Mouse (Mus musculus) kidney, adult 2 months (tissue): ENCODE measurements around the gene Hemgn. TPM values are rescaled to one million over a fixed set of nuclear protein-coding genes. Genes with fewer than 3 reads are reported as not detected.

Source experiments
- DNase-seq: peaks from one replicate; pipeline ENCODE4 v3.0.0; 2021
- H3K27ac ChIP-seq: fragments of 200-500 bp; 2 replicates; pipeline ENCODE4 v1.5.1; 2012; ENCODE audit warnings: low read depth, low read length, control low read depth, inconsistent platforms; ENCODE audit not compliant: insufficient read depth
- H3K27me3 ChIP-seq: fragments of 200-500 bp; replicated peaks from 2 replicates; pipeline ENCODE4 v1.6.1; 2012; ENCODE audit warnings: mild to moderate bottlenecking, moderate library complexity, low read length, inconsistent platforms; ENCODE audit not compliant: control insufficient read depth, insufficient read depth
- H3K36me3 ChIP-seq: fragments of 200-500 bp; 2 replicates; pipeline ENCODE4 v1.6.1; 2012; ENCODE audit warnings: mild to moderate bottlenecking, moderate library complexity, low read length, inconsistent platforms; ENCODE audit not compliant: control insufficient read depth, insufficient read depth
- H3K4me1 ChIP-seq: fragments of 200-500 bp; 2 replicates; pipeline ENCODE4 v1.6.1; 2011; ENCODE audit warnings: low read length; ENCODE audit not compliant: control insufficient read depth, insufficient read depth
- H3K4me3 ChIP-seq: fragments of 200-500 bp; 2 replicates; pipeline ENCODE4 v1.5.1; 2011; ENCODE audit warnings: mild to moderate bottlenecking, low read depth, low read length, control low read depth; ENCODE audit not compliant: insufficient read depth
- CTCF ChIP-seq: fragments of 200-500 bp; conservative IDR thresholded peaks from 2 replicates; pipeline ENCODE4 v1.5.1; 2011; ENCODE audit warnings: low read depth, mild to moderate bottlenecking, control low read depth, low read length, moderate library complexity, mixed read lengths; ENCODE audit not compliant: insufficient read depth, insufficient read length
- POLR2A ChIP-seq: fragments of 200-500 bp; IDR thresholded peaks from one replicate; pipeline ENCODE4 v1.6.1; 2011; ENCODE audit warnings: low read depth, low read length, control low read depth
- WGBS: fragments of 180-500 bp; shearing (Covaris S2); methylation state at CpG from one replicate; pipeline ENCODE4 v1.1.7; 2018; 5-methylcytosine and 5-hydroxymethylcytosine counted together
- polyA plus RNA-seq: library from polyadenylated mRNA; depleted of rRNA; stranded (reverse); fragments of >200 nt; gene quantifications from 2 replicates; pipeline ENCODE4 v1.2.3, GENCODE M21; 2012

Hemgn gene
- polyA plus RNA-seq, 1 experiment, result 0.03 TPM

GRCm38 (mm10) chr4:46411489-46411888, 1.8 kb downstream of the Hemgn start:
- Histone ChIP-seq H3K36me3 (no peaks in the 10 kb centered on the region), H3K27ac (no peak overlapping the region), H3K27me3 (no peaks in the 10 kb centered on the region), H3K4me3 (no peak overlapping the region), H3K4me1 (no peaks in the 10 kb centered on the region)
- DNase-seq, result peak; percentile 13
- TF ChIP-seq POLR2A (no peak), CTCF (no peak)
- WGBS, result 73% methylated on average over 6 of the region's 6 CpGs

- DNase-seq, result no peak
- Histone ChIP-seq H3K4me3 (no peak overlapping the region), H3K27ac (no peak overlapping the region), H3K4me1 (no peaks in the 10 kb centered on the region), H3K36me3 (no peaks in the 10 kb centered on the region), H3K27me3 (no peaks in the 10 kb centered on the region)
- WGBS, result 94% methylated on average over 5 of the region's 5 CpGs
- no peak for TF ChIP-seq POLR2A
- no peak for TF ChIP-seq CTCF
Observed at GRCm38 (mm10) chr4:46410677-46411076, 2.6 kb downstream of the Hemgn start.

DNA sequence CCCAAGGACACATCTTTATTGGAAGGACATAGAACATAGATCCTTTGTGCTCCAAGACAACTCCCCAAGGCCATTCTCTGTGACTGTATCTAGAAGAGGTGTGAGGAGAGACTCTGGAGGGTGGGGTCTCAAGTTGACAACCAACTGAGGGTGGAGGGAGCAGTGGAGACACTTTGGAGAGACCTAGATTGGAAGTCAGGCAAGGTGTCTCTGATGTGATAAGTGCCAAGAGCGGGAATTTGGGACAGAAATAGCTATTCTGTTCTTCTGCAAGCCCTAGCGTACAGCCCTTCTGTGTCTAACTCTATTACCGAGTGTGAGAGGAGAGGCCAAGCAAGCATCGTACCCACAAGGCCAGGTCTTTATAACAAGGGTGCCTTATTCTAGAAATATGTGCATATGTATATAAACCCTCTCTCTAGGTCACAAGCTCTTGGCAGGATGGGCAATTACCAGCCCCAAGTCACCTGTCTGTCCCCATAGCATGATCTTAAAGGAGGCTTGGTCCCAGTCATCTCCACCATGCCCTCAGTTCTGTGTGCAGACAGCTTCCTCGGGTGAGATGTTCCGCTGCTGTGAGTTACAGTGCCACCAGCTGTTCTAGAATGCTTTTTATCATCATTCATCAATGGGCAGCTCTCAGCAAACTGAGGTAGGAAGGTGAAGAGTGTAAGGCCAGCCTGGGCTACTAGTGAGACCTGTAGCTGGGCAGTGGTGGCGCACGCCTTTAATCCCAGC, 6.2 kb downstream of the Hemgn start:
- Histone ChIP-seq H3K36me3 (no peaks in the 10 kb centered on the region), H3K27ac (no peak overlapping the region), H3K4me1 (no peaks in the 10 kb centered on the region), H3K27me3 (no peaks in the 10 kb centered on the region), H3K4me3 (no peak overlapping the region)
- WGBS, result 92% methylated on average over 8 of the region's 8 CpGs
- TF ChIP-seq POLR2A (no peak), CTCF (no peak)
- DNase-seq, result no peak

GRCm38 (mm10) chr4:46404042-46404795, 9.1 kb downstream of the Hemgn start:
- DNase-seq, result no peak
- TF ChIP-seq POLR2A (no peak), CTCF (no peak)
- H3K36me3 ChIP-seq, result no peaks in the 10 kb centered on the region
- no peak overlapping the region for H3K27ac ChIP-seq
- no peak overlapping the region for H3K4me3 ChIP-seq
- H3K27me3 ChIP-seq, result no peaks in the 10 kb centered on the region
- 74% methylated on average over 6 of the region's 6 CpGs for WGBS
- H3K4me1 ChIP-seq, result no peaks in the 10 kb centered on the region

- Histone ChIP-seq H3K4me1 (no peaks in the 10 kb centered on the region), H3K4me3 (no peak overlapping the region), H3K36me3 (no peaks in the 10 kb centered on the region), H3K27me3 (no peaks in the 10 kb centered on the region), H3K27ac (no peak overlapping the region)
- no peak for DNase-seq
- WGBS, result 84% methylated on average over 4 of the region's 4 CpGs
- TF ChIP-seq POLR2A (no peak), CTCF (no peak)
Observed at GRCm38 (mm10) chr4:46398839-46399238, 14.5 kb downstream of the Hemgn start.

GRCm38 (mm10) chr4:46395736-46396135, 17.6 kb downstream of the Hemgn start:
- no peak for DNase-seq
- Histone ChIP-seq H3K27me3 (no peaks in the 10 kb centered on the region), H3K27ac (no peak overlapping the region), H3K36me3 (no peaks in the 10 kb centered on the region), H3K4me3 (no peak overlapping the region), H3K4me1 (no peaks in the 10 kb centered on the region)
- no peak for TF ChIP-seq POLR2A
- 32% methylated on average over 5 of the region's 5 CpGs for WGBS

GRCm38 (mm10) chr4:46394388-46394787, 18.9 kb downstream of the Hemgn start:
- no peak overlapping the region for H3K4me3 ChIP-seq
- no peaks in the 10 kb centered on the region for H3K4me1 ChIP-seq
- WGBS, result 88% methylated on average over 2 of the region's 2 CpGs
- H3K36me3 ChIP-seq, result no peaks in the 10 kb centered on the region
- no peaks in the 10 kb centered on the region for H3K27me3 ChIP-seq
- DNase-seq, result no peak
- TF ChIP-seq POLR2A (no peak), CTCF (no peak)
- H3K27ac ChIP-seq, result no peak overlapping the region
